Mouse (Mus musculus): ENCODE measurements around the gene Nadk2.

The Nadk2 gene

DNA sequence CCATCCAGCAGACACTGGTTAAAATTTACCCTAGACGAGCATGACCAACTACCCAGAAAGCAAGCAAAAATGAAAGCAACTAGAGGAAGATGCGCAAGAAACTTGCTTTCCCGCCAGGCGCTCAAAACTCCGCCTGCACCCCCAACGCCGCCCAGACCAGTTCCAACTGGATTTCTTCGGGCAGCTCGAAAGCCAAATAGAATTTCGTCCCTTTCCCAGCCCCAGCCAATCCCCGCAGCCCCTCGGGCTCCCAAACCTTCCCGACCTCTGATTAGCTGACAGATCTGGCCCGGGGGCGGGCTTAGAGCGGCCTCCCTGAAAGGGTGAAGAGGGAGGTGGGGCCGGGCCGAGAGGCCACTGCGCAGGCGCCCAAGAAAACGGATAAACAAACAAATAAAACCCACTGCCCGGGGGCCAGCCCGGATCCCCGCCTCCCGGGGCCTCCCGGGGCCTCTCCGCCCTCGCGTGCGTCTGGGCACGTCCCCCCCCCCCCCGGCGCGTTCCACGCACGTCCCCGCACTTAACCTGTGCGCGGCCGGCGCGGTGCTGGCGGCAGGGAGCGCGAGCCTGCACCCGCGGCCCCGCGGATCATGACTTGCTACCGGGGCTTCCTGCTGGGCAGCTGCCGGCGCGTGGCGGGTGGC lies at the start of gene Nadk2:
TSS of gene Nadk2 (plus strand) at position 349 of the 644 bp plus-strand sequence.
- peak; percentile 97 for DNase-seq (ENCODE audit: extremely low read depth, insufficient read length, low spot score)

DNA sequence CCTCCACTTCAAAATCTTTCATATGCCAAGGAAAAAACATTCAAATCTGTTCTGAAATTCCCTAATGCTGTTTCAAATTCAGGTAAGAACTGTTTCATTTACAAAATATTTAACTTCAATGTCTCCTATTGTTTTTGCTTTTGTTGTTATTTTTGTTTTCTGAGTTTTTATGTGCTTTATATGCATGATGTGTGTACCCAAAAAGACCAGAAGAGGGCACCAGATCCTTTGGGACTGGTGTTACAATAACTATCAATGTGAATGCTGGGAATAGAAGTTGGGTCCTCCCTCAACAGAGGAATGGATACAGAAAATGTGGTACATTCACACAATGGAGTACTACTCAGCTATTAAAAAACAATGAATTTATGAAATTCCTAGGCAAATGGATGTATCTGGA lies 15.4 kb upstream of the Nadk2 start:
- no peak for DNase-seq (ENCODE audit: extremely low read depth, insufficient read length, low spot score)

DNA sequence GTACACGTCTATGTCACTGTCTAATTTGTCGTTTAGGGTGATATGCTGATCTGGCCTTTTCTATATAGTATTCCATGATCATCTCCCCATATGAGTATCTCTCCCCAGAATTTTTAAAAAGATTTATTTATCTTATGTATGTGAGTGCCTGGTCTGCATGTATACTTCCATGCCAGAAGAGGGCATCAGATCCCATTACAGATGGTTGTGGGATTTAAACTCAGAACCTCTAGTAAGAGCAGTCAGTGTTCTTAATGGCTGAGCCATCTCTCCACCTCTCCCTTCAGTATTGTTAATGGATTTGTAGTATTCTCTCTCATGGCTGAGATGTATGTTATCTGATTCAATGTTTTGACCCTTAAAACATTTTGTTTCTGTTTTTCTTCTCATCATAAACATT lies 11.2 kb upstream of the Nadk2 start:
- DNase-seq (ENCODE audit: extremely low read depth, insufficient read length, low spot score): no peak

DNA sequence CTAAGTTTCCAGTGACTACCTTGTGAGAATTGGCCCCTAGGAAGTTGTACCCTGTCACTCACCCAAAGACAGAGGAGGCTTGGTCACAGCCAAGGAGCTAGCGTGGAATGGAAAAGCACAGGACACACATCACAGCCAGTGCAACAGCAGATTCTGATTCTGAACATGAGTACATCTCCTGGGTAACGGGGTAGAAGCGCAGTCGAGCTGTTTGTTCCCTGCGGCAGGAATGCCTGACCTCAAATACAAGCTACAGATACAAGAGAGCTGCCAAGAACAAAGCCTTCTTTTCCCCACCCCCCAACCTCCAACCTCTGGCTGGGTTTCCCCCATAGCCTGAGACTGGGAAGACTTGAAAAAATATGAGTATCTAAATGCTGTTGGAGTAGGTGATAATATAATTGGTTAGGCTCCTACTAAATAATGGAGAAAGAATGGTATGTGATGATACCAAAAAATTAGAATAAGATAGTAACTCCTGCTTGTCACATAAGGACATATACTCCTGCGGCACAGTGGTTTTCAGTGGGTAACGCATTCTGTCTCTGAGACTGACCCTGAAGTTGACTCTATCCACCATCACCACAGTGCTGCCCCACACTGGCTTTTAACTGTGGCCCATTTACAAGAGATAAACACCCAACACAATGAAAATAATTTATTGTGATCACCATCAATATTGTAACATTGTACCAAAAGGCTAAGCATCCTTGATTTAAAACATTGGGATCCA lies 9.7 kb upstream of the Nadk2 start:
- no peak for DNase-seq (ENCODE audit: extremely low read depth, insufficient read length, low spot score)

DNA sequence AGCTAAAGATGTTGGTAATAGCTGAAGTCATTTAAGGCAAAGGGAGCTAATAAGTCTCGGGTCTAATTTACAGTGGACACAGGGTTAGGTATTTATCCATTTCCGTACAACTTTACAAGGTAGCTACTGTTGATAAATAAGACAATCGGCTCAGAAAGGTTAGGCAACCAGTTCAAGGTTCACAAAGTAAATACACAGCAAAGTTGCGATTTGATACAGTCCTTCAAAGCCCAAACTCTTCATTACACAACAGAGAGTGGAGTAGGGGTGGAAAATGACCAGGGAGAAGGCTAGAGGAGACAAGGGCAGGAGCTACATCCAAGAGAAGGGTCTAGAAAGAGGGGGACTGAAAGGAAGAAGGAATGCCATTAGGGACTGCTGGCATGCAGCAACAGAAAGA lies 2.2 kb upstream of the Nadk2 start:
- DNase-seq (ENCODE audit: extremely low read depth, insufficient read length, low spot score): no peak

DNA sequence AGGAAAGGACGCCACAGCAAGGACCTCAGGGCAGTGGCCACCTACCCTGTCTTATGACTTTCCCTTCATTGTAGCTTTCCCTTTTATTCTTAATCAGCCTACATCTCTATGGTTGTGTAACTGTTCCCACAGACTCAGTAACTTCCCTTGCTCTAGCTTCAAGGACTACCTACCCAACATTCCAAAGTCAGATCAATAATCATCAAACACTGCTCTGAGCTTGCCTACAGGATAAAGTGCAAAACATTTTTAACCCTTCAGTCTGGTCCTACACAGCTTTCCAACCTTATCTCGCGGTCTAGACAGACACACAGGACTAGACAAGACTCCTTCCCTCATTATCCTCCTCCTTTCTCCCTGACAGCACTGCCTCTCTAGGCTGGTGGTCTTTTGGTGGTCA lies 707 bp upstream of the Nadk2 start:
- DNase-seq (ENCODE audit: extremely low read depth, insufficient read length, low spot score): no peak

DNA sequence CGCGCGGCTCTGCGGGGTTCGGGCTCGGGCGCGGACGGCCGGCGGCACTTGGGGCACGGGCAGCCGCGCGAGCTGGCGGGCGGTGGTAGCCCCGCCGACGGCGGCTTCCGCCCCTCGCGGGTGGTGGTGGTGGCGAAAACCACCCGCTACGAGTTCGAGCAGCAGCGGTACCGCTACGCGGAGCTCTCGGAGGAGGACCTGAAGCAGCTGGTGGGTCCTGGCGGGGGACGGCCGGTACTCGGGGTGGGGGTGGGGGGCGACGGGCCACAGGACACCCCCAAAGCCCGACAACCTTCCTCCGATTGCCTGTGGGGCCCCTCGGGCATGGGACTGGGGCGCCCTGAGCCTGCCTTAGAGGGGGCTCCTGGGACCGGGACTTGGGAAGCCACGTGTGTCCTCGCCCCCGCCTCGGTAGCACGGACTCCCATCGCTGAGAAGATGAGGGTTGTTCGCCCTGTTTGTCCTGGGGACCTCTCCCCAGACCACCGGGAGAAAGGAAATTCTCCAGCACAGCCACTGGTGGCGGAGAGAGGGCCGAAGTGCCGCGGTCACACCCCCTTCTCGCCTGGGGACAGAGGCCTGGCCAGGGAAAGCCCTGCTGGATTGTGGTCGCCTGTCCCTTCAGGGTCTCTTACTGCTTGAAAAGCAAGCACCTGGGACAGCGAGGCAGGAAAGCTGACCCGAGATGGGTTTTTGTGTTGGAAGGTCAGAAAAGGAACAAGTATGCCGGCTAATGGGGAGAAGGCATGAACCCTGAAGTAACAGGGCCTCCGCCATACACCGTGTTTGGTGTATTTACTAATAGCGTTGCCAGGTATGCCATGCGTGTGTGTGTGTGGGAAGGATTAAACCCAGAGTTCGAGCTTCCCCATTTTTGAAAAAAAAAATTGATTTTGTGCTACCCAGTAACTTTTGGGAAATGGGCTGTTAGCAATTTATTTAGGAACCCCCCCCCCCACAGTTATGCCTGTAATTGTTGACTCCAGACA lies 790 bp downstream of the Nadk2 start:
- DNase-seq (ENCODE audit: extremely low read depth, insufficient read length, low spot score): peak; percentile 62

DNA sequence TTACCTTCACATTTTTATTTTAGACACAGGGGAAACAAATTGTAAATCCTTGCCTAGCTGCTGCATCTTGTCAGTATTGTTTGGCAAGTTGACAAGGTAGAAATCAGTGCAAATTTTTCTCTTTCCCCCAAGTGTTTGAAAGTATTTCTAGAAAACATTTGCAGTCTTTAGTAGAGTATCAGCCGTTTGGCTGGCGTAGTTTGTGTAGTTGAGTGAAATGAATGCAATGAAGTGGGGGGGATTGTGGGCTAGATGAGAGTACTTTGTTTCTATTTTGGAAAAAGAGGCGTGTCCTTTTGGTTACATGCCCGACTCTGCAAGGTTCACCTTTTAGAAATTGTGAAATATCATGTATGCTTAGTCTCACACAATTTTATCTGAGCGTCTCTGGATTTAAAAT lies 1.6 kb downstream of the Nadk2 start:
- DNase-seq (ENCODE audit: extremely low read depth, insufficient read length, low spot score): no peak

DNA sequence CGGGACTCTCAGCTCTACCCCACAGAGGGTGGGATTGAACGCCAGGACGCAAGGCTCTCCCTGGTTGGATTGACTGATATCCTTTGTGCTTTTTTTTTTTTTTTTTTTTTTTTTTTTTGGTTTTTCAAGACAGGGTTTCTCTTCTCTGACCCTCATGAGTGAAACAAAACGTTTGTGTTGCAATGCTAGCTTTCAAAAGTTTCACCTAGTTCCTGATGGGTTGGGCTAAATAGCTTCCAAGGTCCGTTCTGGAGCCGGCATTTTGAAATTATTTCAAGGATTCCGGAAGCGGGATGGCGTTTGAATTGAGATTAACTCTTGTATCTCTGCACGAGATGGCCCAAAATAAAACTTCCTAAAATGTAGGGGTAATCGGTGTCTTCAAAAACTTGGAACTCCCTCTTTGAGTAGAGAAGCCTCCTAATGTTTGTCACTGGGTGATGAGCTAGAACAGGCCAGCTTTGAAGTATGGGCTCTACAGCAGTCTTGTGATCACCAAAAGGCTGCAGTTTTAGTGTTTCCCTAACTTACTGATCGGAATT lies 2.1 kb downstream of the Nadk2 start:
- no peak for DNase-seq (ENCODE audit: extremely low read depth, insufficient read length, low spot score)

DNA sequence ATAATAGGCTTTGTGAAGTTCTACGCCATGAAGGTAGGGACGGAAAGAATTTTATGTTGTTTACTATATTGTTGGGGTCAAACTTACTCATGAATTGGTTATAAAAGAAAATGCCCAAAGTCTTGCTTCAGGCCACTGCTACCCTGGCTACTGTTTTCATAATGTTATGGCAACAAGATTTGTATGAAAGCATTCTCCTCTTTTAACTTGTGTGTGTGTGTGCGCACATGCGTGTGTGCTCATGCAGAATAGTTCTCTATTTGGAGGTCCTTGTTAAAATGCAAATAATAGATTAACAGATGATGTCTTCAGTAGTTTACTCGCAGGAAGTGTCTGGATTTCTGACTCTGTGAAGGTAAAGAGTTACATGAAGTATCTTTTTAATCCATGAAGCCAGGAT lies 2.6 kb downstream of the Nadk2 start:
- DNase-seq (ENCODE audit: extremely low read depth, insufficient read length, low spot score): no peak

DNA sequence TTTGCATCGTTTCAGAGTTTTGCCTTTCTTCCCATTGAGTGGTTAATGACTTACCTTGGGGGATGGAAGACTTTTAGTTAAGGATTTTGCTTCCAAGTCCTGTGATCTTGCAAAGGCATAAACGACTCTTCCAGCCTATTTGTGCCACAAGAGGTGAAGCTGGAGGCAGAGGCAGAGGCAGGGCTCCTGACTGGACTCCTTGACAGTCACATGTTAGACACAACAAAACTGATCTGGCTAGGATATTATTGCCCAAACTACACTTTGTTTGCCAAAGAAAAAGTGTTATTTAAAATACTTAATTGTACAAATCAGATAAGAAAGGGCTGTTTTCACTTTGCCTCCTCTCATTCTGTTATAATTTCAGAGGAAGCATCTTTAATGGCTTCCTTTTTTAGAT lies 3.1 kb downstream of the Nadk2 start:
- no peak for DNase-seq (ENCODE audit: extremely low read depth, insufficient read length, low spot score)

DNA sequence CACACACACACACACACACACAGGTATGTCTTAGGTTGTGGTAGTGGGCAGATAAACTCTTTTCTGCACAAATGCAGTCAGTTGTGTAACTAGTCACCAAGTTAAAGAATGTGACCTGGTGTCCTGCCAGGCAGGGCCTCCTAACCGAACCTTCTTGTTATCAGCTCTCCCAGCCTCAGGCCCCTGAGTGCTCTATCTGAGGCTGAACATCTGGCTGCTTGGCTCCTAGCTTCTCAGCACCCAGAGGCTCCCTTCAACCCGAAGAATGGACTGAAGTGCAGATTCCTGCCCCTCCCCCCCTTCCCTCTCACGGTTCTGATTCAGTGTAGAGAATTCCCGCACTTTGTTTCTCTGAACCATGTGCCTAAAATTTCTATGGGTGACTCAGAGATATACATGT lies 3.6 kb downstream of the Nadk2 start:
- DNase-seq (ENCODE audit: extremely low read depth, insufficient read length, low spot score): no peak

DNA sequence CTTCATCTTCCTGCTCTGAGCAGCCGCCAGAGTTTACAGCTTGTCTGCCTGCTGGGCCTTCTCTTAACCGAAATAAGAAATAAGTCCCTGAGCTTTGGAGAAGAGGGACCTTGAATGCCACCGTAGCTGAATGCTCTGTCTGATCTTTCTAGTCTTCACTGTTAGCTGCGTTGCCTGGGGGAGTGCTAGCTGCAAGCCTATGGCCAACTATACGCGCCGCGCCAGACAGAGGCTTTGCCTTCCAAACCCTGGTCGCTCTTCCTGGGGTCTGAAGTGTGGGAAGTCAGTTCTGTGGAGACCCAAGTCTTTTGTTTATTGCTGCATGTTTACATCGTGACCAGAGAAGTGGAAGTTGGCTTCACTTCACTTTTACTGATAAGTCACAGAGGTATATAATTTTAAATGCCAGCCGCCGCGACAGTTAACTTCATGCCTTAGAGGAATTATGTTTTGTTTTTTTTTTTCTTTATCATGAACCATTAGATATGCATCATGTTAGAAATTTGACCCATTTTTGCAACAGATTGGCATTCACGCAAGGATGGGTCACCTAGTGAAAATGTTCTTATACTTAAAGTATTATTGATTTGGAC lies 4.6 kb downstream of the Nadk2 start:
- DNase-seq (ENCODE audit: extremely low read depth, insufficient read length, low spot score): no peak

DNA sequence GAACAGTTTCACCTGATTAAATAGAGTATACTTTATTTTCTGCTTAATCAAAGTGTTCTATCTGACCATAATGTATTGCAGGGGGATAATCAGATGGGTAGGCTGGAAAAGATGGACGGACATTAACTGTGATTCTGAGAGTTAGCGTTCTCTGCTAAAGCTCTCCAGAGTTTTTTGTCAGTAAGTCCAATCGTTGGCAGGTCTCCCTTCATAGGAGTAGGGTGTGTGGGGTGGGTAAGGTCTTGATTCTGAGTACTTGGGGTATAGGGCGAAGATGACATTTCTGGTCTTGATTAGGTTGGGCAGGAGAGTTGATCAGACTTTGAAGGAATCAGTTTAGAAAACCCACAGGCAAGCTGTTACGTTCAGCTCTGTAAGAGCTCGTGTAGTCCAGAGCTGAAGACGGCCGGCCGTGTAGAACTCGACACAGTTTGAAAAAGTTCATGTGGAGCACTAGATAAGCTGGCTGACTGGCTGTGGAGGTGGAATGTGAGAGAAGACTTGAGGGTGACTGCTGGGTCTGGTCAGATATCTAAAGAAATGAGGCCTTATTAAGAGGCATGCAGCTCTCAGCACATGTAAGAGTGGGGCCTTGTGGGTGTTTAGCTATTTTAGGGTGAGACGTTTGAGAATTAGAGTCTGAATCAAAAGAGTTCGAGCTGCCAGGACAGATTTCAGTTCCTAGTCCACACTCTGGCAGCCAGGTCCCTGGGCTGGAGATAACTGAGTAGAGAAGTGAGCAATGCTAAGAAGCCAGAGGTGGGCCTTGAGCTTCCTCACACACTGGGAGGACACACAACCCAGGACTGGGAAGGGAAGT lies 7.6 kb downstream of the Nadk2 start:
- DNase-seq (ENCODE audit: extremely low read depth, insufficient read length, low spot score): no peak

DNA sequence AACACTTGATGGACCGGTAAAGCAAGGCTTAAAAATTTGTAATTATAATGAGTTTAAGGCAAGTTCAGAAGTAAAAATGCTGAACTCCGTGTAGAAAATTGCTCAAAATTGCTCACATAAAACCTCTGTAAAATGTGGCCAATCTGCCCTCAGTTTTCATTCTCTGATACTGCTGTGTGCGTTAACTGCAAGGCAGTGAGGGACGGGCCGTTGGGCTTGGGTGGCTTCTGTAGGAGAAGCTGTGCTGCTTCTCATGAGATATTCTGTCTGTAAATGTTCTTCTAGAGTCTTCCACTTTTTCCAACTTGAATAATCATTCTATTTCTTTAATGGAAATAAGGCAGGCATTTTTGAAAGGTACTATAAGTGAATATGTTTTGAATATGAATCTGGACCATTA lies 8.6 kb downstream of the Nadk2 start:
- no peak for DNase-seq (ENCODE audit: extremely low read depth, insufficient read length, low spot score)

DNA sequence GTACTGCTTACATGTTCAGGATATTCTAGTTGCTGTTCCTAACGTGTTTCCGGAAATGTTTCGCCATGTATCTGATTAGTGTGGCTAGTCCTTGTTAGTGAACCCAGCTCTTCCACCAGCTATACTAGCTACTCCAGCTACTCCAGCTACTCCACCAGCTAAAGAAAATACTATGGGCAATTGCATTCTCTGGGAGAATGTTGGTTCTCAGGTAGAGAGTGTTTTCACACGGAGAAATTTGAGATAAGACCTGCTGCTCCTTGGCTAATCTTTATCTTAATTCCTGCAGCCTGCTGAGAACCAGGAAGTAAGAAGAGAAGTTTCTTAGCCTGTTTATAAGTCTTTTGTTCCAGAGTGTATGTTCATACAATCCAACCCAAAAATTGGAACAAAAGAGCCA lies 9.1 kb downstream of the Nadk2 start:
- no peak for DNase-seq (ENCODE audit: extremely low read depth, insufficient read length, low spot score)

DNA sequence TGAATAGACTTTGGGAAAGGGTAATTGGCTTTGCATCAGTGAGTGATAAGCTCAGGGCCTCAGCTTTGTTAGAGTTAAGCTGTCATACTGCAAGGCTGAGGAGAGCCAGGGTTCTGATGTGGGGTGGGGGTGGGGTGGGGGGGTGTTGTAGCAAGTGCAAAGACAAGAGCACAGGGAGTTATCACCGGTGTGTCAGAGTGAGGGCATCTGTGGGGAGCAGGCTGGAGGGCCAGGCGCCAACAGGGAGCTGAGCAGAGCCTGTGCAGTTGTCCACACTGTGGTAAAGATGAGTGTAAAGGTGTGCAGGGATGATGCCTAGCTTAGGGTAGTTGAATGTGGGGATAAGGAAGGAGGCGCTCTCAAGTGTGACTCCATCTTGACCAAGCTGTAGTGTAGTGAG lies 10.2 kb downstream of the Nadk2 start:
- no peak for DNase-seq (ENCODE audit: extremely low read depth, insufficient read length, low spot score)

DNA sequence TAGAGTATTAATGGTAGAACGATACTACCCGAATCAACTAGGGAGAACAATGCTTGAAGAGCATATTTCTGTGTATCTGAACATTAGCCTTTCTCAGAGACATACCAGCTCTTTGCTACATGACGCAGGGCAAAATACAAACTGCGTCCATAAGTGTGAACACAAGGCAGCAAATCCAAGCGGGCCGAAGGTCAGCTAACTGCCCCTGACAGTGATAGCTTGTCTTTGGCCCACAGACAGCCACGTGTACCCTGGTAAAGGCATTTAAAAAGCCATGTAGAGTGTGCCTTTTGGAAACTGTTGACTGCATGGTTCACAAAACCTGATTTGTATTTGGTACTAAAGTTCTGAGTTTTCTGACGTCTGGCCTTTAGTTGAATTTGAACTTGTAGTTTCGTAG lies 11.7 kb downstream of the Nadk2 start:
- no peak for DNase-seq (ENCODE audit: extremely low read depth, insufficient read length, low spot score)

DNA sequence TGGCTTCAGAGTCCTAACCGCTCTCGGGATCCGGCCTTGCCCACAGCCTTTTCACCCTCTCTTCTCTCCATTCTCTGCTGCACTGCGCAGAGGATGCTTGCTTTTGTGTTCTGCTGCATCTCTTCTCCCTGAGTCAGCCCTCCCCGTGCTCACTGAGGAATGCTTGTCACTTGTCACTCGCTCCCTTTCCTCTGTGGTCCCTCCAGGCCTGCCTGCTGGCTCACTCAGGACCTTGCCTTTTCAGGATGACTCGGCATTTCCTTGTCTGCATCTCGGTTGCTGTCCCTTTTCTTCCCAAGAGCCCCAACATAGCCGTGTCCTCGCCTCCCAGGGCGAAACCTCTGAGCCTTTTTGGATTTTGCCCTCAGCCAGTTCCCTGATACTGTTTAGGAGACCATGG lies 15.8 kb downstream of the Nadk2 start:
- DNase-seq (ENCODE audit: extremely low read depth, insufficient read length, low spot score): no peak

DNA sequence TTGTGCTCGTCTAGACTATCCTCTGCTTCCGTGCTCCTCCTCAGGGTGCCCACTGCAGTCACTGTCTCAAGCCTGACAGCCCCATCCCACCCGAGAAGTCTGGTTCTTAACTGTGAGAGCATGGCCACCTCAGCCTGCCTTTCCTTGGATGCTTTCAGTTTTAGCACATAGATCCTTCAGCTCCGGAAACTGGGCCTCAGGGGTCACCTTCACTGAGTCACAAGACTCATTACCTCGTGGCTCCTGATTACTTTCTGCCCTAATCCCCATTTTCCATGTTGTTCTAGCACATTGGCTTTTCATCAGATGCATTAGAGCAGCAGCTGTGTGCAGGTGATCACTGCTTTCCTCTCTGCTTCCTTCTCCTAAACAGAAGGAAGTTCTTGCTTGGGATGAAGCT lies 16.4 kb downstream of the Nadk2 start:
- no peak for DNase-seq (ENCODE audit: extremely low read depth, insufficient read length, low spot score)

Measured in 3134 (cell line).